Mouse (Mus musculus) left cerebral cortex, adult 11 months (tissue): ENCODE results near the gene Pkdrej.
"Not testable (repeated sequence)": the region's sequence is repeated elsewhere in the genome, so short reads cannot be mapped to it uniquely, and the experiment has no call there.

Experiments
- DNase-seq: peaks from one replicate; pipeline ENCODE4 v3.0.0; 2022; ENCODE audit warnings: low spot score

Gene Pkdrej

GRCm38 (mm10) chr15:85809091-85809490 lies 12.4 kb downstream of the Pkdrej start:
- no peak for DNase-seq

GRCm38 (mm10) chr15:85808434-85808833 lies 13.1 kb downstream of the Pkdrej start:
- DNase-seq = no peak

- DNase-seq = no peak
These were observed 13.5 kb downstream of the Pkdrej start for GRCm38 (mm10) chr15:85808031-85808430.

- DNase-seq = no peak
These were observed 14.1 kb downstream of the Pkdrej start for GRCm38 (mm10) chr15:85807404-85807803.

- DNase-seq = no peak
These were observed 14.6 kb downstream of the Pkdrej start for GRCm38 (mm10) chr15:85806886-85807285.

- no peak for DNase-seq
These were observed 18.6 kb downstream of the Pkdrej start for GRCm38 (mm10) chr15:85802931-85803330.

GRCm38 (mm10) chr15:85798676-85799075 lies 22.9 kb downstream of the Pkdrej start:
- DNase-seq = no peak

- DNase-seq = no peak
These were observed 26.0 kb downstream of the Pkdrej start for GRCm38 (mm10) chr15:85795516-85795915.

GRCm38 (mm10) chr15:85792819-85793218 lies 28.7 kb downstream of the Pkdrej start:
- no peak for DNase-seq

- DNase-seq = no peak
These were observed 30.1 kb downstream of the Pkdrej start for GRCm38 (mm10) chr15:85791449-85791848.

GRCm38 (mm10) chr15:85788633-85789032 lies 32.9 kb downstream of the Pkdrej start:
- no peak for DNase-seq

- no peak for DNase-seq
These were observed 33.5 kb downstream of the Pkdrej start for GRCm38 (mm10) chr15:85788051-85788450.

- DNase-seq = no peak
These were observed 34.1 kb downstream of the Pkdrej start for GRCm38 (mm10) chr15:85787482-85787881.

GRCm38 (mm10) chr15:85786711-85787110 lies 34.8 kb downstream of the Pkdrej start:
- DNase-seq = no peak

GRCm38 (mm10) chr15:85784341-85784740 lies 37.2 kb downstream of the Pkdrej start:
- DNase-seq = no peak

GRCm38 (mm10) chr15:85783146-85783545 lies 38.4 kb downstream of the Pkdrej start:
- no peak for DNase-seq

GRCm38 (mm10) chr15:85778891-85779290 lies 42.6 kb downstream of the Pkdrej start:
- DNase-seq = not testable (repeated sequence)

- DNase-seq = no peak
These were observed 44.8 kb downstream of the Pkdrej start for GRCm38 (mm10) chr15:85776771-85777170.

GRCm38 (mm10) chr15:85776241-85776640 lies 45.3 kb downstream of the Pkdrej start:
- DNase-seq = no peak

- no peak for DNase-seq
These were observed 46.5 kb downstream of the Pkdrej start for GRCm38 (mm10) chr15:85775001-85775400.

GRCm38 (mm10) chr15:85774419-85774818 lies 47.1 kb downstream of the Pkdrej start:
- DNase-seq = no peak

- DNase-seq = no peak
These were observed 49.3 kb downstream of the Pkdrej start for GRCm38 (mm10) chr15:85772146-85772740.

- DNase-seq = no peak
These were observed 50.0 kb downstream of the Pkdrej start for GRCm38 (mm10) chr15:85771306-85772121.

GRCm38 (mm10) chr15:85768991-85769390 lies 52.5 kb downstream of the Pkdrej start:
- no peak for DNase-seq
